Mouse (Mus musculus): ENCODE measurements at regions not wholly inside any gene's neighbourhood (a gene's known extent, or its start where the extent isn't known, plus 50 kb on each side); places are given as distances from the start of the nearest gene placed in this dataset.

DNA sequence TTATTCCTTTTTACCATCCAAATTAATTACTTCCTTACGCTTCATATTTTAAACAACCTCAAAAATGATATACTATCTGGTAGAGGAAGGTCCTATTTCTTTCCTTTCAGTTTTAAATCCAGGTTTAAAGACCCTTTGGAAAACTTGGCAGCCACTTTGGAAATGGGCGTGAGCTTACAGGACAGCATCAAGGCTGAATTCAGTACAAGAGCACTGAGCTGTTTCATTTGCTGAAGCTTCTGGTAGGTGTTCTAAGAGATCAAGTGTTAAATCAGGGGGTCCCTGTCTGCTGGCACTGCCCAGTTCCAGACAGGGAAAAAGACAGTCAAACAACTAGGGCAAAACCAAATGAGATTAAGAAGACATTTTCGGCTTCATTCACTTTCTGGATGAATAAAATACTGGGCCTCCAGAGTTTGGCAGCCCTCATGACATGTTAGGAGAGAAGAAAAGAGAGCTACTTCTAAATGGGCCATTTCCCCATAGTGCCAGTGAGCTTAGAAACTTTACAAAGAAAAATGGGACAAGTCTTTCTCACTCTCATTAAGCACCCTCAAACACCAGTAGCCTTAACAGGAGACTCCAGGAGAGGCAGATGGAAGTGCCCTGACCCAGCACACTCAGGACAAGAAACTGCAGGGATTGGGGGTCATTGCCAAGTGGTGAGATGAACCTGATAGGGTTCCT, 150.9 kb upstream of the Trp63 start:
- TF ChIP-seq POLR2A (IDR thresholded peaks at IDR 0.05; ENCODE audit: low read depth, low read length) (no peak), CTCF (IDR thresholded peaks at IDR 0.05; ENCODE audit: extremely low read depth, insufficient read length, insufficient replicate concordance, low read depth, low read length) (no peak)
